Mouse (Mus musculus) urinary bladder, adult 2 months (tissue): ENCODE measurements around the gene Plpp1. TPM values are rescaled to one million over a fixed set of nuclear protein-coding genes. Genes with fewer than 3 reads are reported as not detected.

ENCODE experiments used
- DNase-seq: peaks from one replicate; pipeline ENCODE4 v3.0.0; 2022; ENCODE audit warnings: low spot score
- polyA plus RNA-seq: library from polyadenylated mRNA; depleted of rRNA; stranded (reverse); fragments of >200 nt; gene quantifications from 2 replicates; pipeline ENCODE4 v1.2.3, GENCODE M21; 2012; rRNA removed

Gene Plpp1
- polyA plus RNA-seq, 1 experiment: 141 TPM

- no peak for DNase-seq
These were observed 59.8 kb downstream of the Plpp1 start for GRCm38 (mm10) chr13:112860370-112860769.

GRCm38 (mm10) chr13:112860911-112861310, 60.3 kb downstream of the Plpp1 start:
- no peak for DNase-seq

GRCm38 (mm10) chr13:112861825-112862306, 61.3 kb downstream of the Plpp1 start:
- DNase-seq: no peak

- no peak for DNase-seq
These were observed 61.8 kb downstream of the Plpp1 start for GRCm38 (mm10) chr13:112862342-112862741.

GRCm38 (mm10) chr13:112862978-112863677, 62.5 kb downstream of the Plpp1 start:
- no peak for DNase-seq

- no peak for DNase-seq
These were observed 66.2 kb downstream of the Plpp1 start for GRCm38 (mm10) chr13:112866782-112867181.

GRCm38 (mm10) chr13:112867381-112867780, 66.8 kb downstream of the Plpp1 start:
- no peak for DNase-seq

GRCm38 (mm10) chr13:112870039-112870690, 69.6 kb downstream of the Plpp1 start:
- no peak for DNase-seq

GRCm38 (mm10) chr13:112871500-112872266, 71.1 kb downstream of the Plpp1 start:
- DNase-seq: no peak

GRCm38 (mm10) chr13:112887234-112887633, 86.6 kb downstream of the Plpp1 start:
- DNase-seq: no peak

DNA sequence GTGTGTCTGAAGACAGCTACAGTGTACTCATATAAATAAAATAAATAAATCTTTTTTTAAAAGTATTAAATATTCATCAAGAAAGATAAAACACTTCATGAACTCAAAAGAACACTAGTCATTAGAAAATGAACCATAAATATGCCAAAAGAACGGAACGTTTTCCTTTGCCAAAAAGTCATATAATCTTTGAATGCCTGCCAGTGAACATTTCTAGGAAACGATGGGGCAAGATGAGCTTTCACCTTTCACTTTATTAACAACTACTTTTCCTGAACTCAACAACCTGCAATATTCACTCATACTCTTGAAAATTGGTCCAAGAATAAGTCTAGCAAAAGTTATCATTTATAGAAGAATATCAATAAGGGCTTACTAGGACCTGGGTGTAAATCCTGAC, 101.6 kb downstream of the Plpp1 start:
- no peak for DNase-seq

DNA sequence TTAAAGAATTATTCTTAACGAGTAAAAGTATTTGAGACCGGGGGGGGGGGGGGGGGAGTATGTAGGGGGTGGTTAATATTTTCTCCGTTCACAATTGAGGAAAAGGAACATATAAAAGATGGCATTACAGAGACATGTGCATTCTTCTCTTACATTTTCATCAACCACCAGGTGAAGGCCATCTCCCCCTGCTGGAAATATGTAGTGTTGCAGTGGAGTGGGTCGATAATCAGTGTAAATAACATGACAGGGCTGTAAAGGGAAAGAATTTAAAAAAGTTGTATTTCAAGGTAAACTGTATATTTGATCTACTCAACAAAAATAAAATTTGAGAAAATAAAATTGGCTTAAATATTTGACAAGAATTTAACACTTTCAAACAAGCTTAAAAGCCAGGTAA, 109.1 kb downstream of the Plpp1 start:
- no peak for DNase-seq

- no peak for DNase-seq
These were observed 109.8 kb downstream of the Plpp1 start for GRCm38 (mm10) chr13:112910434-112910833.

Other genes starting within 250 kb of the Plpp1 start
- 1.3 TPM in 2 replicates for gene Il31ra, start 206.4 kb upstream of the Plpp1 start, polyA plus RNA-seq
- gene Ddx4, start 148.3 kb upstream of the Plpp1 start, polyA plus RNA-seq: 0.12 and 0.19 TPM in 2 replicates
- gene Slc38a9, start 140.0 kb upstream of the Plpp1 start, polyA plus RNA-seq: 12.9 and 14.6 TPM in 2 replicates
- gene Mtrex, start 126.6 kb downstream of the Plpp1 start, polyA plus RNA-seq: 35.2 and 36.1 TPM in 2 replicates
- 9.8 and 10.6 TPM in 2 replicates for gene Dhx29, start 126.7 kb downstream of the Plpp1 start, polyA plus RNA-seq
- 0.57 and 0.67 TPM in 2 replicates for gene Ccno, start 187.0 kb downstream of the Plpp1 start, polyA plus RNA-seq
- 0.14 and 0.25 TPM in 2 replicates for gene Mcidas, start 193.1 kb downstream of the Plpp1 start, polyA plus RNA-seq
- not detected in 2 replicates for gene Cdc20b, start 234.3 kb downstream of the Plpp1 start, polyA plus RNA-seq
- gene Gpx8, start 245.6 kb downstream of the Plpp1 start, polyA plus RNA-seq: 105 and 114 TPM in 2 replicates